ENCODE assay signal across 7 mouse cellular contexts in genomic region chr4:133439460-133440376, GRCm38 (mm10). TPM values are rescaled to one million over a fixed set of nuclear protein-coding genes. Genes with fewer than 3 reads are reported as not detected.
DNase-seq lines count a peak whose midpoint lies in the region; ATAC-seq lines count a peak whose summit lies in the region.

No protein-coding gene starts in this region.

- WGBS in heart, embryonic 13.5 days: 9% methylated on average over 17 of the region's 17 CpGs
- 12% methylated on average over 17 of the region's 17 CpGs for WGBS in liver, embryonic 12.5 days (ENCODE audit: insufficient replicate concordance)
- WGBS in stomach, embryonic 15.5 days: 7% methylated on average over 17 of the region's 17 CpGs

- no peak for ATAC-seq in megakaryocyte, adult 5-6 weeks (ENCODE audit: poor library complexity, severe bottlenecking)
- ATAC-seq in common myeloid progenitor, adult 5-6 weeks (replicated peaks; ENCODE audit: low read depth, poor library complexity, severe bottlenecking): peak; percentile 60; the same call in 1 of the 2 replicates
- ATAC-seq in heart, embryonic 13.5 days (ENCODE audit: extremely low read depth, insufficient number of reproducible peaks, low FRiP score, low TSS enrichment): peak; percentile 37; the same call in 1 of the 2 replicates
- ATAC-seq in liver, embryonic 12.5 days: no peak
- ATAC-seq in stomach, embryonic 15.5 days (ENCODE audit: insufficient read depth, low FRiP score, low read depth): peak; percentile 84

- 0 out of 2 replicates have a peak overlapping the region, but pooled peaks have one; percentile 24 for H3K27ac ChIP-seq in heart, embryonic 13.5 days (replicated peaks)
- peak overlapping the region; percentile 32 for H3K27ac ChIP-seq in liver, embryonic 12.5 days
- peak overlapping the region; percentile 91 for H3K27ac ChIP-seq in stomach, embryonic 15.5 days

- no peaks in the 10 kb centered on the region for H3K9me3 ChIP-seq in megakaryocyte, embryonic 14.5 days
- H3K9me3 ChIP-seq in heart, embryonic 13.5 days: no peaks in the 10 kb centered on the region
- H3K9me3 ChIP-seq in liver, embryonic 12.5 days (replicated peaks): no peaks in the 10 kb centered on the region
- no peaks in the 10 kb centered on the region for H3K9me3 ChIP-seq in stomach, embryonic 15.5 days

- H3K27me3 ChIP-seq in megakaryocyte, embryonic 14.5 days (replicated peaks): peaks cover 59% of the 10 kb centered on the region
- peaks cover 10% of the 10 kb centered on the region; the same call in 1 of the 2 replicates for H3K27me3 ChIP-seq in heart, embryonic 13.5 days (replicated peaks)
- peaks cover 43% of the 10 kb centered on the region for H3K27me3 ChIP-seq in liver, embryonic 12.5 days (replicated peaks)
- no peaks in the 10 kb centered on the region for H3K27me3 ChIP-seq in stomach, embryonic 15.5 days (replicated peaks)

- H3K4me3 ChIP-seq in megakaryocyte, embryonic 14.5 days (replicated peaks): peak overlapping the region; percentile 11
- H3K4me3 ChIP-seq in heart, embryonic 13.5 days: peak overlapping the region; percentile 20
- H3K4me3 ChIP-seq in liver, embryonic 12.5 days: no peak overlapping the region
- peak overlapping the region; percentile 3; the same call in 1 of the 2 replicates for H3K4me3 ChIP-seq in stomach, embryonic 15.5 days (replicated peaks)

- no peak for DNase-seq in gastrocnemius, adult 8-10 months (ENCODE audit: low spot score in 2 of 2)

- no peaks in the 10 kb centered on the region for H3K36me3 ChIP-seq in megakaryocyte, embryonic 14.5 days (replicated peaks; ENCODE audit: low read length)
- H3K36me3 ChIP-seq in heart, embryonic 13.5 days: no peaks in the 10 kb centered on the region
- H3K36me3 ChIP-seq in liver, embryonic 12.5 days: no peaks in the 10 kb centered on the region
- no peaks in the 10 kb centered on the region for H3K36me3 ChIP-seq in stomach, embryonic 15.5 days

- H3K4me2 ChIP-seq in heart, embryonic 13.5 days: peak overlapping the region; percentile 57
- H3K4me2 ChIP-seq in liver, embryonic 12.5 days: peak overlapping the region; percentile 40
- H3K4me2 ChIP-seq in stomach, embryonic 15.5 days: peak overlapping the region; percentile 53

- H3K4me1 ChIP-seq in megakaryocyte, embryonic 14.5 days: peaks cover 12% of the 10 kb centered on the region
- peaks cover 19% of the 10 kb centered on the region for H3K4me1 ChIP-seq in heart, embryonic 13.5 days
- peaks cover 12% of the 10 kb centered on the region; the same call in 1 of the 2 replicates for H3K4me1 ChIP-seq in liver, embryonic 12.5 days
- H3K4me1 ChIP-seq in stomach, embryonic 15.5 days: peaks cover 23% of the 10 kb centered on the region

- peak overlapping the region; percentile 54 for H3K9ac ChIP-seq in heart, embryonic 13.5 days
- 0 out of 2 replicates have a peak overlapping the region, but pooled peaks have one; percentile 12 for H3K9ac ChIP-seq in liver, embryonic 12.5 days
- H3K9ac ChIP-seq in stomach, embryonic 15.5 days: no peak overlapping the region

RNA-seq across cellular contexts. Expression of gene Tent5b, which starts 40.2 kb away (rescaled TPM):
- 0.97 TPM in 1 of 2 replicates, not detected in the other for polyA plus RNA-seq in megakaryocyte, embryonic 14.5 days (2012; ENCODE audit: insufficient read depth, low replicate concordance)
- not detected in 2 replicates for total RNA-seq in megakaryocyte, adult 5-6 weeks (2015)
- total RNA-seq in megakaryocyte, adult 5-6 weeks (2017): not detected in 2 replicates
- not detected in 2 replicates for total RNA-seq in common myeloid progenitor, adult 5-6 weeks (2017)
- 0.36 and 0.69 TPM in 2 replicates for polyA plus RNA-seq in heart, embryonic 13.5 days (2015; fragmentation: Nextera tagmentation; extraction: Ambion mirVana)
- polyA plus RNA-seq in liver, embryonic 12.5 days (2016; fragmentation: Nextera tagmentation; extraction: Ambion mirVana): 0.06 TPM in 1 of 2 replicates, not detected in the other
- 2.4 and 4.1 TPM in 2 replicates for polyA plus RNA-seq in stomach, embryonic 15.5 days (2015; fragmentation: Nextera tagmentation; extraction: Ambion mirVana)
- under 1 TPM; 0.41 to 0.87 (median 0.69) TPM for total RNA-seq in gastrocnemius, adult 8-10 months (2022)

RNA-seq across cellular contexts. Expression of gene Trnp1, which starts 58.6 kb away (rescaled TPM):
- polyA plus RNA-seq in megakaryocyte, embryonic 14.5 days (2012; ENCODE audit: insufficient read depth, low replicate concordance): 0.22 and 2.8 TPM in 2 replicates
- total RNA-seq in megakaryocyte, adult 5-6 weeks (2015): not detected in 2 replicates
- total RNA-seq in megakaryocyte, adult 5-6 weeks (2017): not detected in 2 replicates
- not detected in 2 replicates for total RNA-seq in common myeloid progenitor, adult 5-6 weeks (2017)
- 0.76 and 0.78 TPM in 2 replicates for polyA plus RNA-seq in heart, embryonic 13.5 days (2015; fragmentation: Nextera tagmentation; extraction: Ambion mirVana)
- polyA plus RNA-seq in liver, embryonic 12.5 days (2016; fragmentation: Nextera tagmentation; extraction: Ambion mirVana): 0.14 and 0.27 TPM in 2 replicates
- polyA plus RNA-seq in stomach, embryonic 15.5 days (2015; fragmentation: Nextera tagmentation; extraction: Ambion mirVana): 2.8 and 3.1 TPM in 2 replicates
- 1 to 10 TPM in 1 of 4 experiments, under 1 TPM in 3; 0.41 to 1.4 (median 0.81) TPM for total RNA-seq in gastrocnemius, adult 8-10 months (2022)

Comparison
In these comparisons a context has a peak if more than half of its experiments do, and no peak if none do; other contexts are left out.
1. ATAC-seq: peak in common myeloid progenitor, adult 5-6 weeks (single experiment), heart, embryonic 13.5 days (single experiment) and stomach, embryonic 15.5 days (single experiment); none in megakaryocyte, adult 5-6 weeks (single experiment) and liver, embryonic 12.5 days (single experiment).
2. H3K27ac ChIP-seq: peak in every context shown above with its lines; median percentile 91 in stomach, embryonic 15.5 days; 32 in liver, embryonic 12.5 days; 24 in heart, embryonic 13.5 days.
3. Peak in every context shown above with its lines, with median percentiles within 50 percentile points of each other: H3K4me2 ChIP-seq.